ENCODE assay signal across 10 mouse cellular contexts in genomic region chr11:113487603-113488335, GRCm38 (mm10).
DNase-seq lines count a peak whose midpoint lies in the region; ATAC-seq and TF ChIP-seq lines count a peak whose summit lies in the region.
"Had no signal": no experiment of that assay in that cellular context is flagged by ENCODE, and none has a peak within 500 bp of the region (broad histone marks: within the 10 kb centered on the region; RNA-seq: fewer than 3 reads in every experiment).

No protein-coding gene starts in this region.

- ATAC-seq in activated CD4-positive, CD25-positive, alpha-beta regulatory T cell, adult 4 months = no peak

- TF ChIP-seq POLR2A in lung, adult 2 months (IDR thresholded peaks at IDR 0.05; ENCODE audit: borderline replicate concordance, extremely low read depth, low read depth, low read length) = no peak

- no peak for TF ChIP-seq CTCF in lung, adult 2 months (IDR thresholded peaks at IDR 0.05; ENCODE audit: insufficient read depth, low read length)
- no peak for TF ChIP-seq CTCF in layer of hippocampus, adult 2 months (conservative IDR thresholded peaks at IDR 0.05)

- no peak overlapping the region for H3K27ac ChIP-seq in layer of hippocampus, adult 2 months
- H3K27ac ChIP-seq: embryonic facial prominence, embryonic 13.5 days; neural tube, embryonic 12.5 days had no signal

- WGBS in lung, adult 2 months = 43% methylated on average over 8 of the region's 8 CpGs

- peak; percentile 47 for DNase-seq in adrenal gland, postnatal 14 days
- DNase-seq in adrenal gland, adult 18-20 months (ENCODE audit: low spot score in 2 of 2) = no peak
- DNase-seq in urinary bladder, adult 18-20 months (ENCODE audit: low spot score in 2 of 2) = peak; percentile 12 to 28
- DNase-seq in urinary bladder, postnatal 4 days (ENCODE audit: low spot score in 2 of 2) = no peak
- peak; percentile 14 for DNase-seq in lung, adult 2 months
- DNase-seq in thymus, postnatal 25 days = peak; percentile 34
- no peak for DNase-seq in layer of hippocampus, adult 2 months (ENCODE audit: low spot score in 2 of 2)

- H3K4me3 ChIP-seq in lung, adult 2 months (replicated peaks; ENCODE audit: extremely low read depth, low read depth, low read length) = no peak overlapping the region
- H3K4me3 ChIP-seq in layer of hippocampus, adult 2 months = no peak overlapping the region
- H3K4me3 ChIP-seq: embryonic facial prominence, embryonic 13.5 days; neural tube, embryonic 12.5 days had no signal

- peaks cover 3% of the 10 kb centered on the region; the same call in 1 of the 2 replicates for H3K4me1 ChIP-seq in lung, adult 2 months (ENCODE audit: control insufficient read depth, insufficient read depth, low read length)

Comparison
In these comparisons a context has a peak if more than half of its experiments do, and no peak if none do; other contexts are left out.
1. DNase-seq: peak in adrenal gland, postnatal 14 days (single experiment), urinary bladder, adult 18-20 months (2 of 2), lung, adult 2 months (single experiment) and thymus, postnatal 25 days (single experiment); none in adrenal gland, adult 18-20 months (0 of 2), urinary bladder, postnatal 4 days (0 of 2) and layer of hippocampus, adult 2 months (0 of 2).